Mouse (Mus musculus): ENCODE measurements around the gene D230025D16Rik.

- TF ChIP-seq CTCF (IDR thresholded peaks at IDR 0.05; ENCODE audit: low read depth, low read length), result no peak
- TF ChIP-seq POLR2A (IDR thresholded peaks at IDR 0.05; ENCODE audit: extremely low read depth, insufficient read depth, low read length), result no peak
These were observed 50.4 kb downstream of the D230025D16Rik start for GRCm38 (mm10) chr8:105275387-105275786.
